Mouse (Mus musculus) right cerebral cortex, postnatal 10 days (tissue): ENCODE data around the gene Otog.

Experiments
- DNase-seq, 2 experiments: peaks; one replicate each; pipeline ENCODE4 v3.0.0; 2021; ENCODE audit warnings: low spot score in 2 of 2

The Otog gene

GRCm38 (mm10) chr7:46283681-46284080, 42.9 kb downstream of the Otog start:
- no peak for DNase-seq

DNA sequence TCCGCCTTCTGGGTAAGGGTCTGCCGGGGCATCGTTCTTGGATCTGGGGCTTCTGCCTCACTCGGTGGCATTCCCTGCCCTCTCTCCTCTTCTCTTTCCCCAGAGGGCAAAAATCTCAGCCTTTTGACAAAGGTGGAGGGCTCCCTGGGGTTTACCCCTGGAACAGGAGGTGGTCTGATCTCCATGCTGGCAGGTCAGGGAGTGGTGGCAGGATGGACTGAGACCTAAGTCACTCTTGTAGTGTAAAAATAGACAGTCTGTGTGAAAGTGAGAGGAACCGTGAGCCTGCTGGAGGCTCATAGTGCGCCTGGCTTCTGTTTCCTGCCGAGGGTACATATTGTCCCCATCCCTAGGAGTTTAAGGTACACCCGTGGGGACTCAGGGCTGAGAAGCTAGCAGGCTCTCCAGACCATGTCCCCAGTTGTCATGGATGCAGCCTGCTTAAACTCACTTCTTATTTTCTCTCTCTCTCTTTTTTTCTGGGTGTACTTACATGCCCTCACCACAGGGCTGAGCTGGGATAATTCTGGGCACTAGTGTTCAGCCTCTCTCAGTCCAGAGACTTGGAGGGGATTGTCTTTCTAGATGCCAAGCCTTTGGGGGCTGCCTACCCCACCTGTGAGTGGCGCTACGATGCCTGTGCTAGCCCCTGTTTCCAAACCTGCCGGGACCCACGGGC, 44.5 kb downstream of the Otog start:
- DNase-seq: no peak

- no peak for DNase-seq
Measured at GRCm38 (mm10) chr7:46286391-46286790, 45.6 kb downstream of the Otog start.

DNA sequence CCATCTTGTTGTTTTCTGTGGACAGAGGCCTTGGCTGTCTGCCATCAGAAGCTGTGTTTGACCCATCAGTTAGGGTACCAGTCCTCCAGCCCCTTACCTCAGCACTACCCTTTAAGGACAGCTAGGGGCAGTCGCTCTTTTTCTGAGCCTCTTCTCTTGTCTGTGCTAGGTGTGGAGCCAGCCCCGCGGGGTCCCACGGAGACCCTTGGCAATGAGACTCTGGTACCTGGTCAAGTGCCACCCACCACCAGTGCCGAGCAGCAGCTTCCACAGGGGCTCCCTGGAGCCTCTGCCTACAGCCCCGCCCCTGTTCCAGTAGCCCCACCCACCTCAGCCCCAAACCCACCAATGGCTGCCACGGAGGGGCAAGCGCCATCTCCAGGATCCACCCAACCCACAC, 46.3 kb downstream of the Otog start:
- no peak for DNase-seq

- no peak for DNase-seq
Measured at GRCm38 (mm10) chr7:46296330-46296729, 55.5 kb downstream of the Otog start.

- DNase-seq: no peak
Measured at GRCm38 (mm10) chr7:46301031-46301632, 60.3 kb downstream of the Otog start.

DNA sequence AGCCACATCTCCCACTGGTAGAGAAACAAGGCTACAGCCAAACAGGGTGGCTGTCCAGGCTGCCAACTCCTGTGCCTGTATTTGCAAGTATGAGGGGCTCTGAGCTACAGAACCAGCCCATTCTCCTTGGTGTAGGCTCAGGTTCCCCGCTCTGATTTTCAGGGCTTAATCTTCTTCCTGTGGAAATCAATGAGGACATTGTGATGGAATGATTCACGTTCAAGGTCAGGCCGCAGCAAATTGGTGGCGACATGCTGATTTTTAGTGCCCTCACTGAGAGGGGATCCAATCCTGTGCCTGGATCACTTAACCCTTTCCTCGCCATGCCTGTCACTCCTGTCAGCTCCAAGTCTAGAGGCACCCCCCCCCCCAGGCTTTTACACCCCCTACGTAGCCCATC, 72.7 kb downstream of the Otog start:
- DNase-seq: no peak

DNA sequence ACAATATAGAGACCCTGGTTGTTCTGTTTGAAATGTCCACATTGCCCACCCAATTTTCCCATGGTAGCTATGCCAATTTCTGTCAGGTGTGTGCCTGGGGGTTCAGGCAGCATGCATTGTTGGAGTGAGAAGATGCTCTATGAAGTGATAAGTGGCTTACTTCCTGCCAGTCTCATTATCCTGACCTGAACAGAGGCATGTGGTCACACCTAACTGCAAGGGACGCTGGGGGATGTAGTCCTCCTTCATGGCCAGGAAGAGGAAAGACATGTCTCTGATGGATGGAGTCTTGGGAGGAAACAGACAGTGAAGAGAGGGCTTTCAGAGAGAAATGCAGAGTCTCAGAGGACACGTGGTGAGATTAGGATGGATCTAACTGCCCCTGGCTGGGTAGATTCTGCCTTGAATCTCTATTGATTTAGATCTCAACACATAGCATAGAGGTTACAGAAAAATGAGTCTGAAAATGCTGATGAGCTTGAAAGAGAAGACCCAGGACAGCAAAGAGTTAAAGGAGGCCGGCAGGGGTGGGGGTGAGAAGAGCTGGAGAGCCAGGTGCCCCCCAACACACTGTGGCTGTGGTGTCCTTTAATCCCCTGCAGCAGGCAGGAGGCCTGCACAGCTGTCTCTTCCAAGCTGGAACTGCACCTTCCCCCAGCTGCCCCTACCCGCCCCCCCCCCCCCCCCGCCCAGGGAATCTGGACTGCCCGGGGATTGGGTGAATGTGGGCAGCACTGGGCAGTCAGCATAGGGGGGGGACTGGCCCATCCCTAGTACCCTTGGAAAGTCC, 73.6 kb downstream of the Otog start:
- DNase-seq: no peak

DNA sequence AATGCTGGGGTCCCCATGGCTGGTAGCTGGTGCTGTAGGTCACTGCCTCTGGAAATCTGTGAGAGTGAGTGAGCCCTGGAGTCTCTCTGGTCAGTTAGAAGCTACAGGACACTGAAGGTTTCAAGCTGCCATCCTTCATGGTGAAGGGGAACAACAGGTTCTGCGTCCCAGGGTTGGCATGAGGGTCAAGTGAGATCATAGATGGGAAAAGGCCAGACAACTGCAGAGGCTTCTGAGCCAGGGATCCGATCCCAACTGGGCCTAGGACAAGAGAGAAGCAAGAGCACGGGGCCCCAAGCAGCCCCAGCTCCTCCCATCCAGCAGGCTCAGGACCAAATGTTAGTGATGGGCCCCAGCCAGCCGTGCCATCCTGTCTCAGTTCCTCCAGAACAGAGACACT, 74.9 kb downstream of the Otog start:
- DNase-seq: no peak

- no peak for DNase-seq
Measured at GRCm38 (mm10) chr7:46316948-46317347, 76.2 kb downstream of the Otog start.

DNA sequence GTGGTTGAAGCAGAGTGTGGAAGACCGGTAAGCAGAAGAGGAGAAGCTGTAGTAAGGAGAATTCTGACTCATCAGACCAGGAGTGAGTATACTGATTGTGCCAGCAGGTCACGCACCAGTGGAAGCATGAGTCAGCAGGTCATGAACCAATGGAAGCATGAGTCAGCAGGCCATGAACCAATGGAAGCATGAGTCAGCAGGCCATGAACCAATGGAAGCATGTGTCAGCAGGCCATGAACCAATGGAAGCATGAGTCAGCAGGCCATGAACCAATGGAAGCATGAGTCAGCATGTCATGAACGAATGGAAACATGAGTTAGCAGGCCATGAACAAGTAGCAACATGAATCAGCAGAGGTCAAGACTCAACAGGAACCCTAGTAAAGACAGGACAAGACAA, 80.5 kb downstream of the Otog start:
- DNase-seq: no peak

- DNase-seq: no peak
Measured at GRCm38 (mm10) chr7:46327896-46328295, 87.1 kb downstream of the Otog start.

DNA sequence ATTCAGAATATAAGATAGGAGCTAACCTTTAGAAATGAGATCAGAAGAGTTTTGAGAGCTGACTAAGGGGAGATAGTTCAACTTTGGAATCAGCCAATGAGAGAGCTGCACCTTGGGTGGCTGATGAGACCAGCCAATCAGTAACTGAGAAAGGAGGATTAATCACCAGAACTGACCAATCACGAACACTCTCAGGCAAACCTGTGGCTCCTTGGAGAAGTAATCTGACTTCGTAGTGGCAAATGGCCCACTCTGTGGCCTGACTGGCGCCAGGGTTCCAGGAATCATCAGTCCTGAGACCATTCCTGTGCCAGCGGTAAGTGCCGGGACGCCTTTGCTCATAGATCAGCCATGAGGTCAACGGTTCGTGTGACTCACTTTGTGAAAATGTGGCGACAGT, 96.6 kb downstream of the Otog start:
- DNase-seq: no peak

DNA sequence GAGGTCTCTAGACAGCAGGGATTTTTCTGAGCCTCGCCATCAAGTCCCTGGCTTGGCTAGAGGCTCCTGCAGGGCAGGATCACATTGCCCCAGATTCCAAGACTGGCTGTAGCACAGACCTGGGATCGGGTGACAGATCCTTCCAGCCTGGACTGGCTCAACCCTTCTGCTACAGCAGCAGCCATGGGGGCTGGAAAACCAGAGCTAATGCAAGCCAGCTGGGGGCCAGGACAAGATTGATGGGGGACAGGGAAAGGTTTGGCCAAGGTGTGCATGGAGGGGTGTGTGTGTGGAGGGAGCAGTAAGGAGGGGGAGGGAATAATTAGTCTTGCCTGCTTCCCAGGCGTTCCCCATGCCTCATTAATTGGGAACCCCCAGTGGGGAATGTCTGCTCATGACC, 99.0 kb downstream of the Otog start:
- DNase-seq: no peak

GRCm38 (mm10) chr7:46340295-46340694, 99.5 kb downstream of the Otog start:
- no peak for DNase-seq

GRCm38 (mm10) chr7:46341471-46341870, 100.7 kb downstream of the Otog start:
- no peak for DNase-seq

DNA sequence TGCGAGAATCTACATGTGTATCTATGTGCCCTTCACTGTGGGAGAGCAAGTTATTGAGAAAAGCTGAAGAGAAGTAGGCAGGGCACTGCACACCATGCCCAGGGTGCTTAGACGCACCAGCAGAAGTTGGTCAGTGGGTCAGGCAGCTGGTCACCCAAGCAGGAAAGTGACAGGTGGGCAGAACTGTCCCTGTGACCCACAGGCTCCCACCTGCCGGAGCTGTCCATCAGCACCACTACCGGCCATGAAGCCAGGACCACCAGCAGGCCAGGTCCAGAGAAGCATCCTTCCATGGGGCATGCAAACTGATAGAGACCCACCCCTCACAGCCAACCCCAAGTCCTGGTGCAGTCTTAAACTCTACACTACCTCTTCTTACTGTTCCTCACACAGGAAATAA, 106.9 kb downstream of the Otog start:
- no peak for DNase-seq

- no peak for DNase-seq
Measured at GRCm38 (mm10) chr7:46348813-46349212, 108.0 kb downstream of the Otog start.

DNA sequence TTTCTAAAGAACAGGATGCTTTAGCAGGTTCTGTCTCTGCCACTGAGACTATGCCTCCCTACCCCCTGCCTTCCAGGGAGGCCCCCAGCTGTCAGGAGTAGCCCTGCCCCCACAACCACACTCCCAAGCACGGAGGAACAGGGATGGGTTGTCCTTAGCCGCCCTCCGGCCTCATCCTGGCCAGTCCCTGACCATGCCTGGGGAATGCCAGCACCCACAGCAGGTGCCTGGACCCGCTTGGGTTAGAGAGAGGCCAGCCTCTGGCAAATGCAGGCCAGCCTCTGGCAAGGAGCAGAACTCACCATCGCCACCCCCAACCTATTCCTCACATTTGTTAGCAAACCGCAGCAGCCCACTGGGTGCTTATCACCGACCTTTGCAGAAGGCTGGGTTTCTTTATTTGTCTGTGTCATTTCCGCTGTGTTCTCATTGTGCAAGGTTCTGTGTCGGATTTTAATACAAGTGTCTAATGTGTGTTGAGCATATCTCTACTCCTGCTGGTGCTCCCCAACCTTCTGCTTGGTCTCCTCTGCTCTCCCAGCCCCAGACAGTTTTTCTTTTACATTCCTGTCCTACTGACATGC, 109.4 kb downstream of the Otog start:
- DNase-seq: no peak

GRCm38 (mm10) chr7:46352748-46353147, 112.0 kb downstream of the Otog start:
- DNase-seq: no peak

DNA sequence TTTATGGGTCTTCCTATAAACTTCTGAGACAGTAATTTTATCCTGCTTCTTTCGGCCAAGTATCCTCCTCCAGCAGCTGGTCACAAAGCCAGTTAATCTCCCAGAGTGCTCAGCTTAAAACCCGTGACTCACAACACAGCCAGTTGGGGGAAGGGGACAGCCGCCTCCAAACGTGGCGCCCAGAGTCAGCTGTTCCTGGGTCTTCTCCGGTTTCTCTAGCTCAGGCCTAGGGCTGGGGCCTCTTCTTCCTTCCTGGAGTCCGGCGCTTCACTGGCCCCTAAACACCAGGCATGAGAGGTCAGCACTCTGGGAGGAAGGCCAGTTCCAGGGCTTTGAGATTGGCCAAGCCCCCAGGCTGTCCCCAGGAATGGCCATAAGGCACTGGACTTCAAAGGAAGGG, 112.4 kb downstream of the Otog start:
- DNase-seq: no peak

DNA sequence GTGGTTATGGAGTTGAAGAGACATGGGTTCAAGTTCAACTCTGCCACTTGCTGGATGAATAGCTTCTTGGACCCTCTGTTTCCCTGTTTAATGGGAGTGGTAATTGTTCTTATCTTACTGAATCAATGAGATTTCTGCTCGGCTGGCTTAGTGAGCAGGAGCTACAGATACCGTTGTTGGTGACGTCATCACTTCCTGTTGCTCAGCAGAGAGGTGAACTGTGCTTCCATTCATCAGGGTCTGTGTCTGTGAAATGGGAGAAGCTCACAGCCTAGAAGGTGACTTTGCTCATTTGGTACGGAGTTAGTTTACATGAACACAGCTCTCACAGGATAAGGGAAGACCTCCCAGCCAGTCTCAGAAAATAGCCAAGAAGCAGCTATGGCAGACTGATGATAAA, 113.1 kb downstream of the Otog start:
- no peak for DNase-seq
